Mouse (Mus musculus): Measurements from ENCODE around the gene Srsf12.

Srsf12 gene

GRCm38 (mm10) chr4:33248062-33248889 is 39.5 kb downstream of the Srsf12 start:
- peak; percentile 87 for ATAC-seq (ENCODE audit: insufficient number of reproducible peaks, low FRiP score, low TSS enrichment)

- ATAC-seq (ENCODE audit: insufficient number of reproducible peaks, low FRiP score, low TSS enrichment), result no peak
These were observed 40.1 kb downstream of the Srsf12 start for GRCm38 (mm10) chr4:33248915-33249314.

- no peak for ATAC-seq (ENCODE audit: insufficient number of reproducible peaks, low FRiP score, low TSS enrichment)
These were observed 41.0 kb downstream of the Srsf12 start for GRCm38 (mm10) chr4:33249716-33250230.

DNA sequence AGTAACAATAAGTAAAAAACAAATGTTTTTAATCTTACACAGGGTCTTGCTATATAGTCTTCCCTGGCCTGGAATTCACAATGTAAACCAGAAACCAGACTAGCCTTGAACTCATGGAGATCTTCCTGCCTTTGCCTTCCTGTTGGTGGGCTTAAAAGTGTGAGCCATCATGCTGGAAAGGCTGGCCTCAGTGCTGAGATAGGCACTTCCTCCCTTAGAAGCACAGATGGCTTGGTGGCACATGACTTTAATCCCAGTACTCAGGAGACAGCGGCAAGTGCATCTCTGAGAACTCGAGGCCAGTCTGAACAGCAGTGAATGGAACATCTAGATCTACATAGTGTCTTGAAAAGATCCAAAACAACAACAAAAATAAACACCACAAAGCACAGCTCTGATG is 42.1 kb downstream of the Srsf12 start:
- ATAC-seq (ENCODE audit: insufficient number of reproducible peaks, low FRiP score, low TSS enrichment), result no peak

DNA sequence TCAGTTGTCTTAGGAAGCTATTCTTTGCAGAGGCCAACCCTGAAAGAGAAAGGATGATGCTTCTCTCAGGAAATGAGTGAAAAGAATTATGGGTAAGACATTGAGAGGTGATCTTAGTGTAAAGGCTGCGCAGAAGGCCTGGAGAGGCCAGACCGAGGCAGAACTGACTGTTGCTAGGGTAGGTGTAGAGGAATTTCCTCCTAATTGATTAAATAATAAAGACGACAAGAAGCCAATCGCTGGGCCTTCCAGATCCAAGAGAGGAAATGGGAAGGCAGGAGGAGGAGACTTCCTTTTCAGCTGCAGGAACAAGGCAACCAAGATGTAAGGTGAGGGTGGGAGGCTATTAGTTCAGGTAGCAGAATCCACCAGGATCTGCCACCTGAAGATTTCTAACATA is 45.9 kb downstream of the Srsf12 start:
- no peak for ATAC-seq (ENCODE audit: insufficient number of reproducible peaks, low FRiP score, low TSS enrichment)

- no peak for ATAC-seq (ENCODE audit: insufficient number of reproducible peaks, low FRiP score, low TSS enrichment)
These were observed 48.6 kb downstream of the Srsf12 start for GRCm38 (mm10) chr4:33257263-33257964.

DNA sequence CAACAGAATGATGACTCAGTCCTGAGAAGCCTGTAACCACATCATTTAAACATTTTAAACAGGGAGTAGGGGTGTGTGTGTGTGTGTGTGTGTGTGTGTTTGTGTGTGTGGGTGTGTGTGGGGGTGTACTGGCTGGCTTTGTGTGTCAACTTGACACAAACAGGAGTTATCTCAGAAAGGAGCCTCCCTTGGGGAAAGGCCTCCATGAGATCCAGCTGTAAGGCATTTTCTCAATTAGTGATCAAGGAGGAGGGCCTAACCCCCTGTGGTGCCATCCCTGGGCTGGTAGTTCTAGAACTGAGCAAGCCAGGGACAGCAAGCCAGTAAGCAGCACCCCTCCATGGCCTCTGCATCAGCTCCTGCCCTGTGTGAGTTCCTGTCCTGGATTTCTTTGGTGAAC is 51.5 kb downstream of the Srsf12 start:
- ATAC-seq (ENCODE audit: insufficient number of reproducible peaks, low FRiP score, low TSS enrichment), result no peak

- ATAC-seq (ENCODE audit: insufficient number of reproducible peaks, low FRiP score, low TSS enrichment), result peak; percentile 83
These were observed 52.5 kb downstream of the Srsf12 start for GRCm38 (mm10) chr4:33261311-33261753.

GRCm38 (mm10) chr4:33262897-33263296 is 54.1 kb downstream of the Srsf12 start:
- no peak for ATAC-seq (ENCODE audit: insufficient number of reproducible peaks, low FRiP score, low TSS enrichment)

DNA sequence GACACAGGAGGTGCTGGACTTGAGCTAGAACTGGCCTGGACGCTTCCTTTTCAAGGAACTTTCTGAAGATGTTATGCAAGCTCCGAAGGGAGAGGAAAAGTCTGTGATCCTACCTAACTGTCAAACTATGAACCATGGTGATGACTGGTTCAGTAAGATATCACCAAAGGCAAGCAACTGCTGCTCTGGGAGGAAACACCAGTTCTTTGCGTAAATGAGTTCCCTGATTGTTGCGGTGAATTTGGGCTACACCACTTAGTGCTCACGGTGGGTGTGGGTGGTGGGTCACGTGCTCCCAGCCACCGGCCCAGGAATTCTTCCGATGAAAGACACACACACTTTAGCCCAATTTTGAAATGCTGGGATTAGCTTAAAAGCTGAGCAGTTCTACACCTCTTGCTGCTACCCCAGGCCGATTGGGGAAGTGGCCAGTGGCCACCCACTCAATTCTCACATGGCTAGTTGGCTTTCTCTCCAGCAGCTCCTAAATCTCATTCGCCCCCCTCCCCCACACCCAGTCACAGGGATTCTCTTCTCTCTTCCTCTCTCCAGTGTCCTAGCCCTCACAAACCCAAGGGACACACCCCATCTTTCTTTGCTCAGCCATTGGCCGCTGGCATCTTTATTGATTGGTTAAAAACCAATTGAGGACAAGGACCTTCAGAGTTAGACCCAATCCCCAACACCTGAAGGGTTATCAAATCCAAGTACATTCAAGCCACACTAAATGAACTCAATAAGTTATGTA is 56.4 kb downstream of the Srsf12 start:
- no peak for ATAC-seq (ENCODE audit: insufficient number of reproducible peaks, low FRiP score, low TSS enrichment)

GRCm38 (mm10) chr4:33270386-33271314 is 61.9 kb downstream of the Srsf12 start:
- no peak for ATAC-seq (ENCODE audit: insufficient number of reproducible peaks, low FRiP score, low TSS enrichment)

DNA sequence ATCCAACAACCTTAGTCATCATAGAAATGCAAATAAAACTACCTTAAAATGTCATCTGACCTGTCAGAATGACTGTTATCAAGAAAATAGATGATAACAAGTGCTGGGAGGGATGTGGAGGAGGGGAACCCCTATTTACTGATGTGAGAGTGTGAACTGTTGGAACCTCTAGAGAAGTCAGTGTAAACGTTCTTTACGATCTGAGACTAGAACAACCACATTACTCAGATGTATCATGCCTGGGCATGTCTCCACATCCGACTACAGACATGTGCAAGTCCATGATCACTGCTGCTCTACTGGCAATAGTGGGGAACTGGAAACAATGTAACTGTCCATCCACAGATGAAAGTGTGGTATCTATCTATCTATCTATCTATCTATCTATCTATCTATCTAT is 64.6 kb downstream of the Srsf12 start:
- no peak for ATAC-seq (ENCODE audit: insufficient number of reproducible peaks, low FRiP score, low TSS enrichment)

- ATAC-seq (ENCODE audit: insufficient number of reproducible peaks, low FRiP score, low TSS enrichment), result no peak
These were observed 73.3 kb downstream of the Srsf12 start for GRCm38 (mm10) chr4:33281891-33282685.
